Mouse (Mus musculus) kidney, postnatal 0 days (tissue): ENCODE measurements around the gene Ncoa1. TPM values are rescaled to one million over a fixed set of nuclear protein-coding genes. Genes with fewer than 3 reads are reported as not detected.

Experiments
- ATAC-seq: fragments of 200-750 bp; cut with Nextera tagmentation; replicated peaks from 2 replicates; pipeline ENCODE4 v1.8.0; 2017; ENCODE audit warnings: low read depth, moderate number of reproducible peaks, moderate TSS enrichment, moderate library complexity; ENCODE audit not compliant: low FRiP score
- DNase-seq: peaks from one replicate; pipeline ENCODE4 v3.0.0-alpha.2; 2016; ENCODE audit warnings: low spot score
- H3K27ac ChIP-seq: fragments of 300-500 bp; sonication (generic); 2 replicates; pipeline ENCODE4 v1.5.1; 2014; ENCODE audit warnings: mild to moderate bottlenecking
- H3K27me3 ChIP-seq: fragments of 300-500 bp; sonication (generic); 2 replicates; pipeline ENCODE4 v1.6.1; 2014; ENCODE audit warnings: low read length, mixed read lengths; ENCODE audit not compliant: insufficient read depth
- H3K36me3 ChIP-seq: fragments of 300-500 bp; sonication (generic); 2 replicates; pipeline ENCODE4 v1.6.1; 2014; ENCODE audit warnings: low read length, mixed read lengths; ENCODE audit not compliant: insufficient read depth
- H3K4me1 ChIP-seq: fragments of 300-500 bp; sonication (generic); replicated peaks from 2 replicates; pipeline ENCODE4 v1.6.1; 2014; ENCODE audit warnings: antibody characterized with exemption, low read length, mixed read lengths; ENCODE audit not compliant: insufficient read depth
- H3K4me2 ChIP-seq: fragments of 300-500 bp; sonication (generic); 2 replicates; pipeline ENCODE4 v1.6.1; 2014; ENCODE audit warnings: mild to moderate bottlenecking, low read length, moderate library complexity, mixed read lengths
- H3K4me3 ChIP-seq: fragments of 300-500 bp; sonication (generic); replicated peaks from 2 replicates; pipeline ENCODE4 v1.5.1; 2014; ENCODE audit warnings: low read depth, low read length
- H3K9ac ChIP-seq: fragments of 300-500 bp; sonication (generic); 2 replicates; pipeline ENCODE4 v1.6.1; 2014; ENCODE audit warnings: low read depth, low read length
- H3K9me3 ChIP-seq: fragments of 300-500 bp; sonication (generic); replicated peaks from 2 replicates; pipeline ENCODE4 v1.6.1; 2016; ENCODE audit warnings: low read length, inconsistent platforms, mixed read lengths
- CTCF ChIP-seq: IDR thresholded peaks from 2 replicates; pipeline ENCODE4 v1.5.1; 2016; ENCODE audit warnings: antibody characterized with exemption, low read depth, mild to moderate bottlenecking, moderate library complexity
- WGBS: fragments of 180-500 bp; shearing (Covaris S2); extraction: QIAGEN DNeasy Blood & Tissue Kit; methylation state at CpG from one replicate; pipeline ENCODE4 v1.1.7; 2014; 5-methylcytosine and 5-hydroxymethylcytosine counted together
- polyA plus RNA-seq: library from polyadenylated mRNA; unstranded; fragments of >200 nt; fragmentation: Nextera tagmentation; extraction: Ambion mirVana; gene quantifications from 2 replicates; pipeline ENCODE4 v1.2.1, GENCODE M21; 2015

The Ncoa1 gene
- polyA plus RNA-seq, 1 experiment from 2014 or later = 8.7 TPM

DNA sequence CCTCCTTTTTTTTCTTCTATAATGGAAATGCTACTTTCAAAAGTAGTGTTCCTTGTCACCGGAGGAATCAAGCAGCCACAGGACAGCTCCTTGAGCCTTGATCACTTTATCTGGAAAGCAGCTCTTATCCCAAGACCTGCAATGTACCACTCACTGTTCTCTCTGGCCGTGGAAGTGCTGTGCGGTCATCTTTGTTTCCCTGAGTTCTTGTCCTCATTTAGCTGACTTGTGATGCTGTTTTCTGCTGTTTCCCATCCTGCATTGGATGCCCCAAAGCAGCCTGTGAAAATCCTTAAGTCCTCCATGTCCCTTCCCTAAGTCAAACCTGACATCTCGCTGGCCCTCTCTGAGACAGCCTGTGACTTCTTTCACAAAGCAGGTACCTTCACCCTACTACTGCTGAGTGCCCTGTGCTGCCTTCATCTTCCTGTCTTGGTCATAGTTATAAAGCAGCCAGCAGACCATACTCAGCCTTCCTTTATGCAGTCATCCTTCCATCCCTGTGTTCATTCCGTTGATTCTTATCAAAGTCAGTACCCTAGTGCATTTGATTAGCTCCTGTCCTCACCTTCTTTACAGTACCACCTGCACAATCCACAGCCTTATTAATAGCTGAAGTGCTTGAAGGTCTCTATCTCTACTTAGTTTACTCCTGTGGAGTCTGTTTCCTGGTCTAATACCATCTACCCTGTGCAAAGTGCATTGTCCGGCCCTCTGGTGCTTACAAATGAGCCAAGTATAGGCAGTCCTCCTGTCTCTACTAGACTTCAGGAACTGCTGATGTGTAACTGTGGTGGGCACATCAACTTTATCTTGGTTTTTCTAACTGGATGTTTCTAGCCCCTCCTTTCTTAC is 1.2 kb upstream of the Ncoa1 start:
- Histone ChIP-seq H3K9me3 (no peaks in the 10 kb centered on the region), H3K27me3 (no peaks in the 10 kb centered on the region), H3K4me1 (0 out of 2 replicates have a peak, but pooled peaks cover 5% of the 10 kb centered on the region), H3K27ac (no peak overlapping the region), H3K4me3 (no peak overlapping the region), H3K4me2 (no peak overlapping the region), H3K9ac (no peak overlapping the region), H3K36me3 (no peaks in the 10 kb centered on the region)
- 86% methylated on average over 6 of the region's 6 CpGs for WGBS
- DNase-seq = no peak
- no peak for ATAC-seq
- no peak for TF ChIP-seq CTCF

DNA sequence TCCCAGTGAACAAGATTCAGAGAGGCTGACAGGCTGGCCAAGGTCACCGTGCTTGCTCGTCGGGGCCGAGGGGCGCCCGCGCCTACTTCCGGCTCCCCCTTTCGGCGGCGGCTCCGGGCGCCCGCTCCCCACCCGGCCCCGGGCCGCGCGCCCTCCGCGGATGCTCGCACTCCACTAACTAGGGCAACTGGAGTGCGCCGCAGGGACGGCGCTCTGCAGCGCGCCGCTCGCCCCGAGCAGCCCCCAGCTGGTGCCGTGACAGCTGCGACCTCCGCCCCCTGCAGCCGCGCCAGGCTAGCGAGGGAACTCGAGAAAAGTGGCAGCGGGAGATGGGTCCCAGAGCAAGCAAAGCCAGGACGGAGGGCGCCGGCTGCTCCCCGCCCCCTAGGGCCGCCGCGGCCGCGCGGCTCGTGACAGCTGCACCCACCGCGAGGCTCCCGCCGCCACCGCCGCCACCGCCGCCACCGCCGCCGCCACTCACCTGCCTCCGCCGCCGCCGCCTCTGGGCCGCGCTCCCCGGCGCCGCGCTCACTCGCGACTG is 621 bp downstream of the Ncoa1 start:
- H3K4me3 ChIP-seq = peak overlapping the region; percentile 95
- DNase-seq (peak; percentile 49), ATAC-seq (peak; percentile 76)
- TF ChIP-seq CTCF = peak; percentile 18; the same call in 1 of the 2 replicates
- H3K4me1 ChIP-seq = 0 out of 2 replicates have a peak, but pooled peaks cover 5% of the 10 kb centered on the region
- H3K36me3 ChIP-seq = no peaks in the 10 kb centered on the region
- peak overlapping the region; percentile 97 for H3K9ac ChIP-seq
- no peaks in the 10 kb centered on the region for H3K9me3 ChIP-seq
- peak overlapping the region; percentile 73 for H3K4me2 ChIP-seq
- H3K27ac ChIP-seq = peak overlapping the region; percentile 96
- H3K27me3 ChIP-seq = no peaks in the 10 kb centered on the region
- under 1% methylated on average over 46 of the region's 73 CpGs for WGBS

GRCm38 (mm10) chr12:4475251-4475993 is 1.6 kb downstream of the Ncoa1 start:
- no peak for ATAC-seq
- Histone ChIP-seq H3K36me3 (no peaks in the 10 kb centered on the region), H3K27me3 (no peaks in the 10 kb centered on the region), H3K9me3 (no peaks in the 10 kb centered on the region), H3K4me3 (peak overlapping the region; percentile 95), H3K4me1 (0 out of 2 replicates have a peak, but pooled peaks cover 5% of the 10 kb centered on the region), H3K9ac (peak overlapping the region; percentile 97), H3K27ac (no peak overlapping the region), H3K4me2 (peak overlapping the region; percentile 73)
- 15% methylated on average over 18 of the region's 18 CpGs for WGBS
- TF ChIP-seq CTCF = no peak
- DNase-seq = peak; percentile 39

DNA sequence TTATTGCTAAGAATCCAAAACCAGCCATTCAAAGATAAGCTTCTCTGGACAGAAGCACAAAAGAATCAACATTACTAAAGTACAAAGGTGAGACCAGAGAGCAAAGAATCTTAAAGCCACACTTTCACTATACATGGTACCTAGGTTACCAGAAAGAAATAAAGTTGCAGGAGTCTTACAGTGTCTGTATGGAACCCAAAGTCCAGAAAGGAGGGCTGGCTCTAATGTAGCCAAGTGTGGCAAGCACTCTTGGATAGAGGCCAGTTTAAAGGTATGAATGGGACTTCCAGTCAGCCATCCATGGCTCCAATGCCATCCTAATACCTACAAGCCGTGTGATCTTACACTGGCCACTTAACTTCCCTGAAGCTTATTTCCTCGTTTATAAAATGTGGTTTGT is 7.9 kb downstream of the Ncoa1 start:
- TF ChIP-seq CTCF = no peak
- no peaks in the 10 kb centered on the region for H3K27me3 ChIP-seq
- H3K9ac ChIP-seq = no peak overlapping the region
- H3K27ac ChIP-seq = no peak overlapping the region
- H3K4me3 ChIP-seq = no peak overlapping the region
- H3K4me1 ChIP-seq = no peaks in the 10 kb centered on the region
- no peak for DNase-seq
- no peaks in the 10 kb centered on the region for H3K36me3 ChIP-seq
- no peaks in the 10 kb centered on the region for H3K9me3 ChIP-seq
- peak; percentile 63; the same call in 1 of the 2 replicates for ATAC-seq
- H3K4me2 ChIP-seq = no peak overlapping the region
- 49% methylated on average over 2 of the region's 2 CpGs for WGBS

- H3K27ac ChIP-seq = no peak overlapping the region
- no peak for TF ChIP-seq CTCF
- no peak overlapping the region for H3K4me2 ChIP-seq
- H3K9me3 ChIP-seq = no peaks in the 10 kb centered on the region
- no peak overlapping the region for H3K4me3 ChIP-seq
- no peaks in the 10 kb centered on the region for H3K4me1 ChIP-seq
- H3K27me3 ChIP-seq = no peaks in the 10 kb centered on the region
- H3K36me3 ChIP-seq = no peaks in the 10 kb centered on the region
- 95% methylated on average over 2 of the region's 2 CpGs for WGBS
- DNase-seq = no peak
- no peak overlapping the region for H3K9ac ChIP-seq
- ATAC-seq = no peak
These were observed 13.3 kb downstream of the Ncoa1 start for GRCm38 (mm10) chr12:4463701-4464100.

- no peaks in the 10 kb centered on the region for H3K4me1 ChIP-seq
- no peaks in the 10 kb centered on the region for H3K27me3 ChIP-seq
- no peaks in the 10 kb centered on the region for H3K9me3 ChIP-seq
- no peaks in the 10 kb centered on the region for H3K36me3 ChIP-seq
- no peak overlapping the region for H3K4me2 ChIP-seq
- DNase-seq (no peak), ATAC-seq (no peak)
- WGBS = 70% methylated on average over 1 of the region's 1 CpGs
- H3K9ac ChIP-seq = no peak overlapping the region
- TF ChIP-seq CTCF = no peak
- H3K27ac ChIP-seq = no peak overlapping the region
- no peak overlapping the region for H3K4me3 ChIP-seq
These were observed 14.6 kb downstream of the Ncoa1 start for GRCm38 (mm10) chr12:4462420-4462819.
